Mouse (Mus musculus) Patski (cell line): ENCODE results near the gene Tgm1. TPM values are rescaled to one million over a fixed set of nuclear protein-coding genes. Genes with fewer than 3 reads are reported as not detected.
"Not testable (repeated sequence)": the region's sequence is repeated elsewhere in the genome, so short reads cannot be mapped to it uniquely, and the experiment has no call there.

ENCODE experiments used
- ATAC-seq: fragments of 100-300 bp; one replicate; pipeline ENCODE4 v1.8.0; 2021
- CTCF ChIA-PET: fragments of 350-600 bp; sonication (Branson Sonifier 250); formaldehyde crosslinking; loops from one replicate; lab custom pipeline; 2022; ENCODE audit warnings: inconsistent platforms; lab: Charles Lee
- POLR2A ChIA-PET: fragments of 350-600 bp; sonication (Branson Sonifier 250); formaldehyde crosslinking; loops from one replicate; lab custom pipeline; 2022; ENCODE audit warnings: antibody characterized with exemption, inconsistent platforms; lab: Charles Lee
- DNase-seq: peaks from one replicate; pipeline ENCODE4 v3.0.0-alpha.2; 2011; ENCODE audit warnings: low read depth, low spot score
- H3K27me3 ChIP-seq: fragments of 371-371 bp; one replicate; pipeline ENCODE4 v1.5.1; 2021
- CTCF ChIP-seq: fragments of 100-300 bp; IDR thresholded peaks from one replicate; pipeline ENCODE4 v1.5.1; 2021
- in situ Hi-C: fragments of 300-500 bp; cut with MboI; formaldehyde crosslinking; loops from 3 replicates; pipeline ENCODE4 v1.11.1; 2018; ENCODE audit warnings: low pct_unique_long_range_greater_than_20kb, mixed read lengths
- polyA plus RNA-seq: library from polyadenylated mRNA; unstranded; gene quantifications from one replicate; pipeline ENCODE4 v1.2.3, GENCODE M21; 2021

The Tgm1 gene
- polyA plus RNA-seq = 0.12 TPM

DNA sequence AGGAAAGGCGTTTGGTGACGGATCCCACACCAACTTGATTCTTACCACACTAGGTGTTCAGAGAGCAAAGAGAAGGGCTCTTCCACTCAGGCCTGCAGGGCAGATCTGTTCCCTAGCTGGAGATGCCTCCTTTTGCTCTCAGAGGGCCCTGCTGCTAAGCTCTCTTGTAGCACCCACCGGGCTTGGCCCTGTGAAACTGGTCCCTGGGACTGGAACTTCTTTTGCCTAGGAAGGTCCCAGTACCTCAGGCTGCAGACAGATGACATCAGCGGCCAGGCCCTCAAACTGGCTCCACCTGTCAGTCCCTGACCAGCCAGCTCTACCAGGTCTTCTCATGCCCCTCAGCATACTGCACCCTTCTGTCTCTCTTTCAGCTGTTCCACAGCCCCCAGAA, at the start of gene Tgm1:
TSS of gene Tgm1 (minus strand) at position 198 of the 394 bp plus-strand sequence.
- ChIA-PET POLR2A (interaction anchor here (0.9 to 1.2 kb wide), 2 partner anchors 10 to 13 kb away, joined by 3 read pairs; no protein-coding TSS in a partner anchor), CTCF (interaction anchor here (1.1 to 1.7 kb wide), 3 partner anchors 22 to 29 kb away, joined by 3 to 5 read pairs (median 4); no protein-coding TSS in a partner anchor)
- ATAC-seq (no peak), DNase-seq (no peak)
- in situ Hi-C loops = no loop called here
- H3K27me3 ChIP-seq = no peaks in the 10 kb centered on the region
- TF ChIP-seq CTCF = no peak

DNA sequence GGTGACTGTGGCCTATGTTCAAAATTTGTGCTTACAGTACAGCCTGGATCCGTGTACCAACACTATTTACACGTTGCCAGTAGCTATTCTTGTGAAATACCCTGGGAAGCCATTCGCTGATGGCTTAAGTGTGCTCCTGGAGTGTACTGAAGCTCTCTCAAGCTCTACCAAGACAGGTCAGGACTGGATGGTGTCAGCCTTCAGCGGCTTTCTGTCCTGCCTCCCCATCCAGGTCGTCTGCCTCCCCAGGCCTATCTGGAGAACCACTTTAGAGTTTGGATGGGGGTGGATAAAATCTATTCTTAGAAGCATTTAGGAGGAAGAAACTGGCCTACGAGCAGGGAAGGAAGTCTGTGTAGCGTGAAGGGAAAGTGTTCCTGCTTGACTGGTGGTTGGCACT, 49.4 kb upstream of the Tgm1 start:
- H3K27me3 ChIP-seq = peaks cover 4% of the 10 kb centered on the region
- no peak for DNase-seq
- in situ Hi-C loops = no loop called here
- ATAC-seq = peak; percentile 23
- TF ChIP-seq CTCF = no peak
- ChIA-PET POLR2A (no interaction called here), CTCF (no interaction called here)

DNA sequence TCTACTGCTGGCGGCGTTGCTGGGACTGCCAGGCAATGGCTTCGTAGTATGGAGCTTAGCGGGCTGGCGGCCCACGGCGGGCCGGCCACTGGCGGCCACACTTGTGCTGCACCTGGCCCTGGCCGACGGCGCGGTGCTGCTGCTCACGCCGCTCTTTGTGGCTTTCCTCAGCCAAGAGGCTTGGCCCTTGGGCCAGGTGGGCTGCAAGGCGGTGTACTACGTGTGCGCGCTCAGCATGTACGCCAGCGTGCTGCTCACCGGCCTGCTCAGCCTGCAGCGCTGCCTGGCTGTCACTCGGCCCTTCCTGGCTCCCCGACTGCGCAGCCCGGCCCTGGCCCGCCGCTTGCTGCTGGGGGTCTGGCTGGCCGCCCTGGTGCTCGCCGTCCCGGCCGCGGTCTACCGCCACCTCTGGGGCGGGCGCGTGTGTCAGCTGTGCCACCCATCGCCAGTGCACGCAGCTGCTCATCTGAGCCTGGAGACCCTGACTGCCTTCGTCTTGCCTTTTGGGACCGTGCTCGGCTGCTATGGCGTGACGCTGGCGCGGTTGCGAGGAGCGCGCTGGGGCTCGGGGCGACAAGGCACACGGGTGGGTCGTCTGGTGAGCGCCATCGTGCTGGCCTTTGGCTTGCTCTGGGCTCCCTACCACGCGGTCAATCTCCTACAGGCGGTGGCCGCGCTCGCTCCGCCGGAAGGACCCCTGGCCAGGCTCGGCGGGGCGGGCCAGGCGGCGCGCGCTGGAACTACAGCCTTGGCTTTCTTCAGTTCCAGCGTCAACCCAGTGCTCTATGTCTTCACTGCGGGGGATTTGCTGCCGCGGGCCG, 48.5 kb upstream of the Tgm1 start:
- no peak for DNase-seq
- ChIA-PET POLR2A (no interaction called here), CTCF (no interaction called here)
- no peak for TF ChIP-seq CTCF
- in situ Hi-C loops = no loop called here
- ATAC-seq = no peak
- H3K27me3 ChIP-seq = no peaks in the 10 kb centered on the region

DNA sequence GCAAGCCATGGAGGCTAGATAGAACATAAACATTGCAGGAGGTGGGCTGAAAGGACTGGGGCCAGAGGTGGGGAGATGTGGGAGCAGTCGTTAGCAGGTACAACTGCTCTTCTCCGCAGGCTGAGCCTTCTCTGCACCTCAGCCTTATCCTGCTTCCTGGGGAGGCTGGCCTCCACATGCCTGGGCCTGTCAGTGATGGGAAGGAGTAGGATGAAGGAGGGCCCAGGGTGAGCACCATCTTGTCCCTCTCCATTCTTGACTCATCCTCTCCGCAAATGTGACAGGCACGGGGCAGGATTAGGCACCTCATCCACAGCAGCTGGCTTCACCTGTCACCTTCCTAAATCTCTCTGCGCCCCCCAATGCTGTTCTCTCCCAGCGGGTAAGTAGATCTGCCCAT, 47.4 kb upstream of the Tgm1 start, which contains the start of gene Ltb4r2:
TSS of gene Ltb4r2 (plus strand) at position 266 of the 400 bp plus-strand sequence.
- CTCF ChIA-PET = interaction anchor here (0.8 to 1.9 kb wide), 3 partner anchors 10 to 77 kb away, joined by 3 to 5 read pairs (median 3); no protein-coding TSS in a partner anchor
- in situ Hi-C loops = no loop called here
- POLR2A ChIA-PET = no interaction called here
- no peak for TF ChIP-seq CTCF
- DNase-seq (no peak), ATAC-seq (no peak)
- H3K27me3 ChIP-seq = no peaks in the 10 kb centered on the region

DNA sequence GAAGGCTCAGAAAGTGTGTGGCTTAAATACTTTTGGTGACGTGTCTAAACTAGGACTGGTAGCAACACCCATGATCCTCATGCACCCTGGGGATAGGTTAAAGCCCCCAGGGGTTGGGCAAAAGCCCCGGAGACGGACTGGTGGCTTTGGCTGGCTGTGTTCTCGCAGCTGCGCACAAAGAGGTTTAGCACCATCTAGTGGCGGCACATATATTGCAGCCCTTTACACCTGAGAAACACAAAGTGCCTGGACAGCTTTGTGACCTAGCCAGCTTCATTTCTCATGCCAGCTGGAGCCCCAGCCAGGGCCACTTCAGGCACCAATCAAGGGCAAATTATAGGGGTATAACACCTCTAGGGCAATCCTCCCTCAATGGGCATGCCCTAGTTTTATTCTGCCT, 46.4 kb upstream of the Tgm1 start:
- H3K27me3 ChIP-seq, in situ Hi-C loops, ATAC-seq, DNase-seq: not testable (repeated sequence)
- ChIA-PET CTCF (interaction anchor here (0.6 to 1.9 kb wide), 4 partner anchors 16 to 76 kb away, joined by 3 to 5 read pairs (median 3); no protein-coding TSS in a partner anchor), POLR2A (interaction anchor here (0.7 kb wide), 1 partner anchor 94 kb away, joined by 3 read pairs; no protein-coding TSS in a partner anchor)

DNA sequence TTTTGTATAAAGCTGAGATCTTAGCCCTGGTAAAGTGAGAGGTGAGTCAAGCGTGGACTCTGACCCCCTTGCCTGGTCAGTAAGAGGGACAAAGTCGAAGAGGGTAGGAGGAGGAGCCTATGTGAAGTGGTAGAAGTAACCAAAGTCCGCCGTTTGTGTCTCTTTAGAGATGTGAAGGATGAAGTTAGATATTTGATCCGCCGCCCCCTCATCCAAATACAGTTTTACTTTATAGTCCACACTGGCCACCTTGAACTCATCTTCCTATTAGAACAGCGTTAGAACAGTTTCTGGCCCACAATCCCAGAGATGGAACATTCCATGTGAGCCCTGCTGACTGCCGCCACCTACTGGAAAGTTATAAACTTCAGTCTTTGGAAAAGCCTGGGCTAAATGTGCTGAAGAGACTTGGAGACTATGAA, 44.6 kb upstream of the Tgm1 start, which contains the start of gene Cideb:
TSS of gene Cideb (minus strand) at position 96 of the 422 bp plus-strand sequence.
- POLR2A ChIA-PET = no interaction called here
- ATAC-seq = peak; percentile 59
- in situ Hi-C loops = no loop called here
- CTCF ChIA-PET = interaction anchor here (1.0 kb wide), 1 partner anchor 14 kb away, joined by 3 read pairs; no protein-coding TSS in a partner anchor
- no peaks in the 10 kb centered on the region for H3K27me3 ChIP-seq
- no peak for DNase-seq
- no peak for TF ChIP-seq CTCF

DNA sequence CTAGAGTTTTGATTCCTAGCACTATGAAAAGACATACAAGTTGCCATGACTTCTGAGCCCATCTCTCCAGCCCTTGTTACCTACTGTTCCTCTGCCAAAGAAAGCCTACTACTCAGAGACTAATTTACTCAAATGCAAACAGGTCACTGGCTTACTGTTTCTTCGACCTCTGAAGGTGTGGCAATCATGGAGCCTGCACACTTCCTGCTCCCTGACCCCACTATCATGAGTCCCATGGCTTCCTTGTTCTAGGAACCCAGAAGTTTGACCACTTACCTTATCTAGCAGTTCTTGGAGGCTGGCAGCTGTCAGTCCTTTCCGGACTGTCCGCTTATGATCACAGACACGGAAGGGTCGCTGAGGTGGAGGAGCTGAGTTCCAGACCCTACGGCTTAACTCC, 43.8 kb upstream of the Tgm1 start:
- DNase-seq = no peak
- ChIA-PET CTCF (interaction anchor here (1.0 to 1.6 kb wide), 2 partner anchors 9 to 13 kb away, joined by 3 read pairs; no protein-coding TSS in a partner anchor), POLR2A (no interaction called here)
- in situ Hi-C loops = no loop called here
- no peaks in the 10 kb centered on the region for H3K27me3 ChIP-seq
- no peak for ATAC-seq
- TF ChIP-seq CTCF = no peak

DNA sequence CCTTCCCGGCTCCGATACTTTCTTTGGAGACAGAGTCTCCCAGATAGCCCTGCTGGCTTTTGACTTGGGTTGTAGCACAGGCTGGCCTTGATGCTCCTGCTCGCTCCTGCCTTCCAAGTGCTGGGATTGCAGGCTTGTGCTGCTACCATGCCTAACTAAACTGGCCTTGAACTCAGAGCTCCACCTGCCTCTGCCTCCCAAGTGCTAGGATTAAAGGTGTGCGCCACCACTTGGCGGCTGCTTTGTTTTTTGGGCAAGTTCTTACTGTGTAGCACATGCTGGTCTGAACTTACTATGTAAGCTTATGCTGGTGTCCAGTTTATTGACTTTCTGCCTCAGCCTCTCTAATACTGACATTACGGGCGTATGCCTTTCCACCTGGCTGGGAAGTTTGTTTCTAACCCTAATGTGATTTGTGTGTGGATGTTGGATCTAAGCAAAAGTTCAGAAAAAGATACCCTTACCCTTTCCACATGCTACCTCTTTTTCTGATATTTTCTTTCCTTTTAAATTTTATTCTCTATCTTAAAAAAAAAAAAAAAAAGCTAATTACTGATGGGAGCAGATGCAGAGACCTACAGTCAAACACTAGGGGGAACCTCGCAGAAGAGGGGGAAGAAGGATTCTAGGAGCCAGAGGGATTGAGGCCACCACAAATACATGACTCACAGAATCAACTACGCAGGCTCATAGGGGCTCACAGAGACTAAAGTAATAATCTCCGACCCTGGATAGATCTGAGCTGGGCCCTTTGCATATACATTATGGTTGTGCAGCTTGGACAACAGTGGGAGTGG, 33.5 kb upstream of the Tgm1 start:
- CTCF ChIA-PET = interaction anchor here (8.2 kb wide), 1 partner anchor 64 kb away, joined by 80 read pairs; the partner anchor contains the start of gene Tinf2

DNA sequence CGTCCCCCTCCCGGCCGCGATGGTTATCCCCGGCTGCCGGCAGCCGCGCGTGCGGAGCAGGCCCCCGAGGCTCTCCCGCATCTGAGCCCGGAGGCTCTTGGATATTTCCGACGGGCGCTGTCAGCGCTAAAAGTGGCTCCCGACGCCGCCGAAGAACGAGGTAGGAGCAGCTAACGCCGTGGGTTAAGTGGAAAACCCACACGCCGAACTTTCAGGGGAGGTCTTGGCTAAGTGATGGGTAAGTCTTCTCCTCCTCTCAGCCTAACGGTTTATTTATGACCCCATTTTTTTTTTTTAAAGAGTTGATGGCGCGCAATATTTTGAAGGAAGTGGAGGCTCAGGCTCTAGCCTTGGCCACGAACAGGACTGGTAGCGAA, 32.1 kb upstream of the Tgm1 start:
- peak; percentile 31 for ATAC-seq
- ChIA-PET POLR2A (interaction anchor here (2.6 kb wide), 1 partner anchor 64 kb away, joined by 14 read pairs; the partner anchor contains the start of gene Tinf2), CTCF (interaction anchor here (8.2 kb wide), 1 partner anchor 63 kb away, joined by 80 read pairs; the partner anchor contains the start of gene Tinf2)
- DNase-seq = no peak
- TF ChIP-seq CTCF = no peak
- in situ Hi-C loops = no loop called here
- no peaks in the 10 kb centered on the region for H3K27me3 ChIP-seq

More for the DNA sequence above, 33.5 kb upstream of the Tgm1 start:
- TF ChIP-seq CTCF = no peak
- POLR2A ChIA-PET = no interaction called here
- DNase-seq = no peak
- H3K27me3 ChIP-seq = no peaks in the 10 kb centered on the region
- in situ Hi-C loops = no loop called here
- ATAC-seq = no peak

DNA sequence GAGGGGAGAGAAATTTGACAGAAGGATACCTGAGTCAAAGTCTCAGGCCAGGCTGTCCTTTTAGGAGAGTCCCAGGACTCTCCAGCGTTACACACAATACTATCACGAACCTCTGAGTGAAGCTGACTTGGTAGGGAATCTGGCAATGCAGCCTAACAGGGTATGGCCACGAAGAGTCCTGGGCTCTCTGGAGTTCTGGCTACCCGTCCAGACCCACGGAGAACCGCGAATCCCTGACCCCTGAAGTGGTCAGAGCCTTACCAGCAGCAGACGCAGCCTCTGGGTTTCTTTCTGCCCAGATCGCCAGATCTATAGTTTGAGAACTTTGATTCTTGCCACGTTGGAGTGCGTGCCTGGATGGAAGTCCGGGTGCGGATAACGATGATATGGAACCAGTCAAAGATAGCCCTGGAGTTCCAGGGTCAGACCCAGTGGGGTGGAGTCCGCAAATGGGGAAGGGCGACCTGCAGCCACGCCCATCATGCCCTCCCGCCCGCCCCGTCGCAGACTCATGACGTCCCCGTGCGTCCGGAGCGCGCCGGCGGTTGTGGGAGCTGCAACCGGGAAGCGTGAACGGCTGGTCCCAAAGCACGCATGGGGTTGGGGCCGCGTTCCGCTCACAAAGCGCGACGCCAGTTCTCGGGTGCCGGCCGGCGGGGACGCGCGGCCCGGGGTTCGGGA, 31.6 kb upstream of the Tgm1 start, which contains the start of the genes Dhrs1 and Nop9:
TSS of gene Dhrs1 (minus strand) at position 511 of the 681 bp plus-strand sequence.
TSS of gene Nop9 (plus strand) at position 514 of the 681 bp plus-strand sequence.
- ATAC-seq (peak; percentile 81), DNase-seq (no peak)
- CTCF ChIA-PET = interaction anchor here (2.1 to 8.2 kb wide), 4 partner anchors 10 to 70 kb away, joined by 8 to 80 read pairs (median 12); partner anchors contain the start of gene Tinf2
- in situ Hi-C loops = no loop called here
- no peaks in the 10 kb centered on the region for H3K27me3 ChIP-seq
- no peak for TF ChIP-seq CTCF
- POLR2A ChIA-PET = interaction anchor here (2.6 kb wide), 1 partner anchor 63 kb away, joined by 14 read pairs; the partner anchor contains the start of gene Tinf2
